Mouse (Mus musculus): ENCODE measurements around the gene Rassf3. TPM values are rescaled to one million over a fixed set of nuclear protein-coding genes. Genes with fewer than 3 reads are reported as not detected.

Gene Rassf3
- polyA plus RNA-seq, 1 experiment = 20.4 TPM

DNA sequence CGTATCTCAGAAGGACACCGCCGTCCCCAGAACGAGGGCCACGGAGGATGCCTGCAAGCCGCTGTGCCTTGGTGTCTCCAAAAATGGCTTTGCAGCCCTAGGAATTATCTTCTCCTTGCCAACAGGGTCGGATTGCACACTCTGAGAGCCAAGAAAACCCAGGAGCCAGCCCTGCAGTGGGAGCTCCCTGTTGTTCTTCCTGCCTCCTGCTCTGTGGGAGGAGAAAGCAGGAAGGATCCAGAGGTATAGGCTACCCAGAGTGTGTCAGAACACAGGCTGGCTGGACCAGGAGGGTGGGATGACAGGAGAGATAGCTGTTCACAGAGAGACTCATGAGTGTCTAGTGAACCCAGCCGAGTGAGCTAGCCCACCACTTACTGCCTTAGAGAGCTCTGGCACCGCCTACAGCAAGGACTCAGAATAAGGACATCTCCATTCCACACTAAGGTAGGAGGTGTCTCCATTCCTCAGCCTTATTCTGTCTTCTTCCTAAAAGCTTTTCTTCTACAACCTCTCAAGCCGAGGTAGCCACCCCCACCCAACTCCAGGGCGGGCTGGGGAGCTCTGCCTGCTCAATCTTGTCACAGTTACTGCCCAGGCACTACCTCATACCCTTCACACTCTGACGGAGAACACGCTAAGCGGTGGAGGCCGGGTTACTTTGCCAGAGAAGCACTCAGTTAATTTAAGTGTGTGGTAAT is 48.0 kb downstream of the Rassf3 start:
- Histone ChIP-seq H3K27ac (ENCODE audit: insufficient read depth, low read length) (peak overlapping the region; percentile 52), H3K4me3 (ENCODE audit: extremely low read depth, insufficient read depth, insufficient read length) (no peak overlapping the region), H3K4me1 (ENCODE audit: control insufficient read depth, insufficient read depth, insufficient read length) (peaks cover 59% of the 10 kb centered on the region), H3K36me3 (ENCODE audit: control insufficient read depth, insufficient read depth, low read length) (no peaks in the 10 kb centered on the region), H3K27me3 (ENCODE audit: control insufficient read depth, insufficient read depth, low read length) (no peaks in the 10 kb centered on the region)
- 82% methylated on average over 15 of the region's 15 CpGs for WGBS
- DNase-seq (ENCODE audit: low read depth in 1 of 2, low spot score in 2 of 2) = no peak
- TF ChIP-seq POLR2A (IDR thresholded peaks at IDR 0.05; ENCODE audit: low read depth, low read length) (no peak), CTCF (IDR thresholded peaks at IDR 0.05; ENCODE audit: extremely low read depth, insufficient read depth, insufficient read length, insufficient replicate concordance) (no peak)

DNA sequence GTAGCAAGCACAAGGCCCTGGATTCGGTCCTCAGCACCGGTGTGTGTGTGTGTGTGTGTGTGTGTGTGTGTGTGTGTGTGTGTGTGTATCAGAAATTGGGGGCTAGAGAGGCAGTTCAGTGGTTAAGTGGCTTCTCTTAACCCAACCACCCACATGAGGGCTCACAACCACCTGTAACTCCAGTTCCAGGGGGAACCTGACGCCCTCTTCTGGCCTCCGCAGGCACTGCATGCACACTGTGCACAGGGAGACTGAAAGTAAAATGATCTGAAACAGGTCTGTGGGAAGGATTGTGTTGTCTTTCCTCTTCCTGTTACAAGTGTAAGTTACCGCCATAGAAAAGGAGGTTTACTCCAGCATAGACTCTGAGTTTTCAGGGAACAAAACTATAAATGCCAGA is 49.0 kb downstream of the Rassf3 start:
- H3K4me1 ChIP-seq (ENCODE audit: control insufficient read depth, insufficient read depth, insufficient read length) = peaks cover 59% of the 10 kb centered on the region
- peak overlapping the region; percentile 40 for H3K27ac ChIP-seq (ENCODE audit: insufficient read depth, low read length)
- DNase-seq (ENCODE audit: low read depth in 1 of 2, low spot score in 2 of 2) = peak; percentile 28 to 47
- H3K27me3 ChIP-seq (ENCODE audit: control insufficient read depth, insufficient read depth, low read length) = no peaks in the 10 kb centered on the region
- H3K4me3 ChIP-seq (ENCODE audit: extremely low read depth, insufficient read depth, insufficient read length) = no peak overlapping the region
- WGBS = 39% methylated on average over 5 of the region's 5 CpGs
- H3K36me3 ChIP-seq (ENCODE audit: control insufficient read depth, insufficient read depth, low read length) = no peaks in the 10 kb centered on the region
- TF ChIP-seq CTCF (IDR thresholded peaks at IDR 0.05; ENCODE audit: extremely low read depth, insufficient read depth, insufficient read length, insufficient replicate concordance) (peak; percentile 52; the same call in 1 of the 2 replicates), POLR2A (IDR thresholded peaks at IDR 0.05; ENCODE audit: low read depth, low read length) (no peak)

DNA sequence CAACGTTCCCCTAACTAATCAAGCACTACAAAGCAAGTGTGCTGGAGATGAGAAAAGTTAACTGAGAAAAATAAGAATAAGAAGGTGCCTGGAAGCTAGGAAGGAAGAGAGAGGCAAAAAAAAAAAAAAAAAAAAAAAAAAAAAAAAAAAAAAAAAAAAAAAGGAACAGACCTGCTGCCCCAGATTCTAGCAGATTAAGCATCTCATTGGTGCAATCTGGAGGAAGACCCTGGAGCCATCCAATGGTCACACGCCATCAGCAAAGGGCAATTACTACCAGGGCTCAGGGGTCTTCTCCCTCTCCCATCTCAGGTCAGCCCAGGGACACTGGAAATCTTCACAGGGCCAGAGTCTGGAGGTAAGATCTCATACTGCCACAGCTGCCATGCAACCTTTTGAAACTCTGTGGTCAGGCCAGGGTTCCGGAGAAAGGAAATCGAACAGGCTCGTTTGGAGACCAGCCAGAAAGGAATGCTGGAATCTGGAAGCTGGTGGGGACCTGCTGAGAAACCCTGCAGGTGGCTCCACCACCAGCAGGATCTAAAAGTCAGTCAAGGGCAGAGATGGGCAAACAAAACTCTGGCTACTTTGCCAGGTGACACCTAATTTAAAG is 49.6 kb downstream of the Rassf3 start:
- Histone ChIP-seq H3K27ac (ENCODE audit: insufficient read depth, low read length) (peak overlapping the region; percentile 40), H3K4me3 (ENCODE audit: extremely low read depth, insufficient read depth, insufficient read length) (no peak overlapping the region), H3K4me1 (ENCODE audit: control insufficient read depth, insufficient read depth, insufficient read length) (peaks cover 61% of the 10 kb centered on the region), H3K36me3 (ENCODE audit: control insufficient read depth, insufficient read depth, low read length) (no peaks in the 10 kb centered on the region), H3K27me3 (ENCODE audit: control insufficient read depth, insufficient read depth, low read length) (no peaks in the 10 kb centered on the region)
- TF ChIP-seq CTCF (IDR thresholded peaks at IDR 0.05; ENCODE audit: extremely low read depth, insufficient read depth, insufficient read length, insufficient replicate concordance) (no peak), POLR2A (IDR thresholded peaks at IDR 0.05; ENCODE audit: low read depth, low read length) (no peak)
- DNase-seq (ENCODE audit: low read depth in 1 of 2, low spot score in 2 of 2) = no peak
- WGBS = 22% methylated on average over 5 of the region's 5 CpGs

DNA sequence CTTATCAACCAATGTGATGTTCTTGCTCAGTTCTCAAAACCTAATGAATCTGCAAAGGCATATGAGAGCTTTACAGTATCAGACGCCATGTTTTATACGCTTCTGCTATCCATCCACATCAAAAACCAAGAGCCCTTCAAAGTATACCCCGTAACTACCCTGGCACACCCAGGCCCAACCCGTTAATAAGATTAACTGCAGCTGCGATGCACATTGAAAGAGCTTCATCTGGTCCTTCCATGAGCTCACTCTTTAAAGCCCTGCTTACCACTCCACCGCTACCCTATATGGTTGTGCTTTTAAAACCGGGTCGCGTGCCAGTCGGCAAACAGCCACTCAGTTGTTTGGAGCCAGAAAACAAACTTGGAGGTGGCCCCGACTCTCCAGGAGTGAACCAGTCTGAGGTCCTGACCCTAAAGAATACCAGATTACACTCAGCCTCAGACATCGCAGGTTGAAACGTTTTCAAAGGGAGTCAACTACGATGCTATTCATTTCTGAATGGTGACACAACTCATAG is 50.6 kb downstream of the Rassf3 start:
- Histone ChIP-seq H3K4me1 (ENCODE audit: control insufficient read depth, insufficient read depth, insufficient read length) (peaks cover 63% of the 10 kb centered on the region), H3K36me3 (ENCODE audit: control insufficient read depth, insufficient read depth, low read length) (no peaks in the 10 kb centered on the region), H3K27me3 (ENCODE audit: control insufficient read depth, insufficient read depth, low read length) (no peaks in the 10 kb centered on the region), H3K27ac (ENCODE audit: insufficient read depth, low read length) (no peak overlapping the region), H3K4me3 (ENCODE audit: extremely low read depth, insufficient read depth, insufficient read length) (no peak overlapping the region)
- no peak for DNase-seq (ENCODE audit: low read depth in 1 of 2, low spot score in 2 of 2)
- 87% methylated on average over 14 of the region's 14 CpGs for WGBS
- no peak for TF ChIP-seq POLR2A (IDR thresholded peaks at IDR 0.05; ENCODE audit: low read depth, low read length)
- TF ChIP-seq CTCF (IDR thresholded peaks at IDR 0.05; ENCODE audit: extremely low read depth, insufficient read depth, insufficient read length, insufficient replicate concordance) = no peak

DNA sequence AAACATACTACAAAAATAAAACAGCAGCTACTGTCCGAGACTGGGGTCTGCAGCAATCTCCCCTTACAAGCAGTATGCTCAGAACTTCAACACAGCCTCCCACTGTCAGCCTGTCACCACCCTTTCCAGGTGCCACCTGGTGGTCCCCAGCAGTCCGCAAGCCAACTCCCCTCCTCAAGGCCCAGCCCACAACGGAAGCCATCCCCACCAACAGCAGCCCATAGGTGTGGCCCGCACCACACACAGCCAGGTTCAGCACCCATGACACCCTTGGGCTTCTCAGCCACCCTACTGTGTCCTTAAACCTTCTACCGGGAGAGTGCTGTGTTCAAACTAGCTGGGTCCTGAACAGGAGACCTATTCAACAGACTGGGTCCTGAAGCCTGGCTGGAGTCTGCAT is 51.1 kb downstream of the Rassf3 start:
- Histone ChIP-seq H3K27ac (ENCODE audit: insufficient read depth, low read length) (no peak overlapping the region), H3K4me1 (ENCODE audit: control insufficient read depth, insufficient read depth, insufficient read length) (peaks cover 63% of the 10 kb centered on the region), H3K4me3 (ENCODE audit: extremely low read depth, insufficient read depth, insufficient read length) (no peak overlapping the region), H3K36me3 (ENCODE audit: control insufficient read depth, insufficient read depth, low read length) (no peaks in the 10 kb centered on the region), H3K27me3 (ENCODE audit: control insufficient read depth, insufficient read depth, low read length) (no peaks in the 10 kb centered on the region)
- WGBS = 86% methylated on average over 5 of the region's 5 CpGs
- DNase-seq (ENCODE audit: low read depth in 1 of 2, low spot score in 2 of 2) = no peak
- no peak for TF ChIP-seq POLR2A (IDR thresholded peaks at IDR 0.05; ENCODE audit: low read depth, low read length)
- TF ChIP-seq CTCF (IDR thresholded peaks at IDR 0.05; ENCODE audit: extremely low read depth, insufficient read depth, insufficient read length, insufficient replicate concordance) = no peak

DNA sequence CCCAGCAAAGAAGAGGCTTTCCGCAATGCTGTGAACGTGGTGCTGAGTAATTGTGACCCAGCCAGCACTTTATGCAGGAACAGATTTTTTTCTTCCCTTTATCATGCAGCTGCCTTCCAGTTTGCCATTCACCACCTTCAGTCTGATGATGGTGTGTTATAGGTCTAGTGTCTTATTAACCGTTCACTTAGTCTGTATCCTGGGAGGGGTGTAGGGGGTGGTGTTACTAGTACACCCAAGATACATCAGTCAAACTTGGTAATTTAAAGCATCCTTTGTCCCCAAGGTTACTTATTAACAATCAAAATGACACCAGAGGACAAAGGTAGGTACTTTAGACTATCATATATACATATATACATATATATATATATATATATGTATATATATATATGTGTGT is 51.7 kb downstream of the Rassf3 start:
- Histone ChIP-seq H3K4me1 (ENCODE audit: control insufficient read depth, insufficient read depth, insufficient read length) (peaks cover 65% of the 10 kb centered on the region), H3K4me3 (ENCODE audit: extremely low read depth, insufficient read depth, insufficient read length) (no peak overlapping the region), H3K27ac (ENCODE audit: insufficient read depth, low read length) (no peak overlapping the region), H3K36me3 (ENCODE audit: control insufficient read depth, insufficient read depth, low read length) (no peaks in the 10 kb centered on the region), H3K27me3 (ENCODE audit: control insufficient read depth, insufficient read depth, low read length) (no peaks in the 10 kb centered on the region)
- no peak for TF ChIP-seq POLR2A (IDR thresholded peaks at IDR 0.05; ENCODE audit: low read depth, low read length)
- TF ChIP-seq CTCF (IDR thresholded peaks at IDR 0.05; ENCODE audit: extremely low read depth, insufficient read depth, insufficient read length, insufficient replicate concordance) = no peak
- no peak for DNase-seq (ENCODE audit: low read depth in 1 of 2, low spot score in 2 of 2)
- WGBS = 84% methylated on average over 3 of the region's 3 CpGs
